Mouse (Mus musculus): ENCODE measurements at regions not wholly inside any gene's neighbourhood (a gene's known extent, or its start where the extent isn't known, plus 50 kb on each side); places are given as distances from the start of the nearest gene placed in this dataset.

- DNase-seq (ENCODE audit: low read depth, low spot score) = no peak
These were observed 268.0 kb downstream of the Sec23a start for GRCm38 (mm10) chr12:58743800-58744199.

DNA sequence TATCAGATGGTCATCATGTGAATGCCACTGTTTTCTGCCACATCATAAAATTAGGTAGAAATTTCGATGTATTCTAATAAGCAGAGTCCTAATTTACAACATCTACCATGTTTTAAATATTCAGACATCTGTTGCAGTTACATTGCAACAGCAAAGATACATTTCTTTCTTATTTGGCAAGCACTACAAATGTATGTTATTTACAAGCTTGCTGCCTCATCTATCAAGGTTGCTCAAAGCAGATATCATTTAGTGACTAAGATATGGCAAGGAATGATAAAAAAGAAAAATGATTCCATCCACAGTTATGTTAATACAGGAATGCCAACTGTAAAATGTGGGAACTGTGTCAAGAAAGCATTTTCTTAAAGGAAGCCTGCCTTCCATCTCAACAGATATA is 283.7 kb downstream of the Sec23a start:
- no peak for DNase-seq (ENCODE audit: low read depth, low spot score)

- DNase-seq (ENCODE audit: low read depth, low spot score) = no peak
These were observed 284.3 kb downstream of the Sec23a start for GRCm38 (mm10) chr12:58727547-58727946.

GRCm38 (mm10) chr12:58717908-58718307 is 293.9 kb downstream of the Sec23a start:
- DNase-seq (ENCODE audit: low read depth, low spot score) = no peak

GRCm38 (mm10) chr12:58714207-58714606 is 297.6 kb downstream of the Sec23a start:
- DNase-seq (ENCODE audit: low read depth, low spot score) = no peak

- no peak for DNase-seq (ENCODE audit: low read depth, low spot score)
These were observed 316.1 kb downstream of the Sec23a start for GRCm38 (mm10) chr12:58695680-58696079.

DNA sequence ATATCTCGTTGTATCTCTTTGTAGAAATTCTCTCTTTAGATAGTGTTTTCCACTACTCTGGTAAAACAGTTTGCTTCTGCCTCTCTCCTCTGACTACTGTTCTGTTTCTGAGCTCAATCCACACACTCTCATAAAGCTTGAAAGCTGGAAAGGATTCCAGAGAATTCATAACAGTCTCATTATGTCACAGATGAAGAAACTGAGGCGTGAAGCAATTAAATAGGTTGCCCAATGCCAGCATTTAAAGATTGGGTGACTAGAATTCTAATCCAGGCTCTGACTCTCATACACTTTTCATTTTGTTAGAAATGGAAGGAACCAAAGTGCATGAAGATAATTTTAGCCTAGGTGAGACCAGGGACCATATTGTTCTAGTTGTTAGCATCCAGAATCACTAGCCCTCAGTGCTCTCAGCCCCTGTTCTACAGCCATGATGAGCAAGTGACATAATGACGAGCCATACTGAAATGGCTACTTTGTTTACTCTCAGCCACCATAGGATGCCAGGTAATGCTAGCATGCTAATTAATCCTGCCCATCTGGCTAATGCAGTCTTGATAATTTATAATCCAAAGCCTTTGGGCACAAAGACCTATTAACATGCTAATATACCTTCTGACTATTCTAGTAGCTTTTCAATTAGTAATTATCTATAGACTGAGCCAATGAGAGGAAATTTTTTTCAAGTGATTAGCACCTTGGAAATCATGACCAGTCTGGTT is 341.7 kb downstream of the Sec23a start:
- no peak for DNase-seq (ENCODE audit: low read depth, low spot score)

GRCm38 (mm10) chr12:58654530-58655056 is 357.2 kb downstream of the Sec23a start:
- no peak for DNase-seq (ENCODE audit: low read depth, low spot score)

DNA sequence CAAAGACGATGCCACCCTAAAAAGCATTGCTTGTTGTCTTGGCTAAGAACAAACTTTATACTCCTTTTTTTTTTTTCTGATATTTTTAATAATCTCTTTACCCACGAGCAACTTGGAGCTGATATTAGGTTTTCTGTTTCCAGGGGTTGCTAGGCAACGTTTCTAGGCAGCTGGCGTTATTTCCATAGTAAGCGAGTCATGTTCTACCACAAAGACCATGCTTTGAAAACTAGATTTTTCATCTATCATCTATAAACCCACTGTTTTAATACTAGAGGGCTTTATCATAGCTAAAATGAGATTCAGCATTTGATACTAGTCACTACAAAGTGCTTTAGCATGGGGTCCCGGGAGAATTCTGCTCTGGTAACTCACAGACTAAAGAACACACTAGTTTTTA is 358.1 kb downstream of the Sec23a start:
- no peak for DNase-seq (ENCODE audit: low read depth, low spot score)

DNA sequence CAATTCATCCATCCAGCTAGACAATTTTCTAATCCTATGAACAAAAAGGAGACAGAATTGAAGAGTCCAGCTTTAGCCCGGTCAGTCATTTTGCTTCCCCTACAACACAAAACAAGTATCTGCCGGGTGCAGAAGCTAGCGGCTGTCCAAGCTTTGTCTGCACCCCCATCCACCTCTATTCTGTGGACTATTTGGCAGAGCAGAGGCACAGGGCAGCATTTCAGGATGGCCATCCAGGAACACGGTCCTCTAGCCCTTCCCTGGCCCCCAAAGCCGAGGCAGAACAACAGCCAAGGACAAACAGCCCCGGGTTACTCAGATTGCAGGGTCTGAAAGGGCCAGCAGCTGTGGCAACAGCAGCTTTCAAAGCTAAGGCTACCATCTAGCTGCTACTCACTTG is 358.6 kb downstream of the Sec23a start:
- DNase-seq (ENCODE audit: low read depth, low spot score) = no peak

GRCm38 (mm10) chr12:58652701-58653100 is 359.1 kb downstream of the Sec23a start:
- no peak for DNase-seq (ENCODE audit: low read depth, low spot score)

- DNase-seq (ENCODE audit: low read depth, low spot score) = no peak
These were observed 363.5 kb downstream of the Sec23a start for GRCm38 (mm10) chr12:58648322-58648721.

DNA sequence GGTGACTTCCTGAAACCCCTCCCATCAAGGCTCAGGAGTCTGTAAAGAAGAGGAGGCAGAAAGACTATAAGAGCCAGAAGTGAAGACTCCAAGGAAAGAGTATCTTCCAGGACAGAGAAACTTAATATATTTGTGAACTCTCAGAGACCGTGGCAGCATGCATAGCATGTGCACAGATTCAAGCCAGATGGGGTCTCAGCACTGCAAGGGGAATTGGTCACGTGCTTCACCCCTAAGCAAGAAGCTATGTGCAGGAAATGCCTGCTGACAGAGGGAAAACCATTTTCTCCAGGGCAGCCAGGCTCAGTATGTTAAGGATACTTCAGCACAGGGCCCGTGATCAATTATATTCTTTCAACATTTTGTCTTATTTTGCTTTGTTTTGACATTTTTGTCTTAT is 368.0 kb downstream of the Sec23a start:
- DNase-seq (ENCODE audit: low read depth, low spot score) = peak; percentile 14

GRCm38 (mm10) chr12:58639478-58639877 is 370.4 kb upstream of the Clec14a start:
- DNase-seq (ENCODE audit: low read depth, low spot score) = no peak

GRCm38 (mm10) chr12:58638260-58638659 is 369.2 kb upstream of the Clec14a start:
- DNase-seq (ENCODE audit: low read depth, low spot score) = no peak

GRCm38 (mm10) chr12:58632529-58632928 is 363.4 kb upstream of the Clec14a start:
- DNase-seq (ENCODE audit: low read depth, low spot score) = no peak

GRCm38 (mm10) chr12:58628817-58629216 is 359.7 kb upstream of the Clec14a start:
- no peak for DNase-seq (ENCODE audit: low read depth, low spot score)

DNA sequence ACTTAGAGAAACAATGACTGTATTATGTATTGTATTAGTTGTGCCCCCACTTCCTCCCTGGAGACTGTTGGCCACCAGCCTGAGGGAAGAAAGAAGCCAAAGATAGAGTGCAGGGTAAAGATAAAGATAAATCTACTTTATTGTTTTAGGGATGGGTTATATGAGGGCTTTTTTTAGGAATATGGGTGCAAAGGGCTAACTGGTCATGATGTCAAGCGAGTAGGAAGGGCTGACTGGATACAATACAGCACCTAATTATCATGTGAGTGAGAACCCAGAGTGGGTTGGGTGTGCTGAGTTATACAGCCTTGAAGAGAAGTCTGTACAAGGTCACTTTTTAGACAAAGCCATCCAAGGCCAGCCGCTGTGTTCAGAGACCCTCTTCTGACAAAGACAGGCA is 356.1 kb upstream of the Clec14a start:
- no peak for DNase-seq (ENCODE audit: low read depth, low spot score)

- no peak for DNase-seq (ENCODE audit: low read depth, low spot score)
These were observed 350.6 kb upstream of the Clec14a start for GRCm38 (mm10) chr12:58619508-58620310.

GRCm38 (mm10) chr12:58594781-58595180 is 325.7 kb upstream of the Clec14a start:
- no peak for DNase-seq (ENCODE audit: low read depth, low spot score)

DNA sequence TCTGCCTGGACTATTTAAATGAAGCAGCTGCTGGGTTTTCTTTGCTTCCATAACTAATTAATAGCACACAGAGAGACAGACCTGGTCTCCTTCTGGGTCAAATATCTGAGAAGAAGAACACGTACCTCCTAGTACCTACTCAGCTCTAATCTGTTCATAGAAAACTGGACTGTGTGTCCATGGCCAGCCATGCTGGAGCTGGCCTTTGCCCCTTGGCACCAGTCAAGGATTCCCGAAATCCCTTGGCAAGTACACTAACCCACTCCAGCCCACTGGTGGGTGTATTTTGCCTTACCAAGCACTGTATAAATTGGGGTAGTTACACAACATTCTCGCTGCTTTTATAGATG is 322.4 kb upstream of the Clec14a start:
- DNase-seq (ENCODE audit: low read depth, low spot score) = no peak

DNA sequence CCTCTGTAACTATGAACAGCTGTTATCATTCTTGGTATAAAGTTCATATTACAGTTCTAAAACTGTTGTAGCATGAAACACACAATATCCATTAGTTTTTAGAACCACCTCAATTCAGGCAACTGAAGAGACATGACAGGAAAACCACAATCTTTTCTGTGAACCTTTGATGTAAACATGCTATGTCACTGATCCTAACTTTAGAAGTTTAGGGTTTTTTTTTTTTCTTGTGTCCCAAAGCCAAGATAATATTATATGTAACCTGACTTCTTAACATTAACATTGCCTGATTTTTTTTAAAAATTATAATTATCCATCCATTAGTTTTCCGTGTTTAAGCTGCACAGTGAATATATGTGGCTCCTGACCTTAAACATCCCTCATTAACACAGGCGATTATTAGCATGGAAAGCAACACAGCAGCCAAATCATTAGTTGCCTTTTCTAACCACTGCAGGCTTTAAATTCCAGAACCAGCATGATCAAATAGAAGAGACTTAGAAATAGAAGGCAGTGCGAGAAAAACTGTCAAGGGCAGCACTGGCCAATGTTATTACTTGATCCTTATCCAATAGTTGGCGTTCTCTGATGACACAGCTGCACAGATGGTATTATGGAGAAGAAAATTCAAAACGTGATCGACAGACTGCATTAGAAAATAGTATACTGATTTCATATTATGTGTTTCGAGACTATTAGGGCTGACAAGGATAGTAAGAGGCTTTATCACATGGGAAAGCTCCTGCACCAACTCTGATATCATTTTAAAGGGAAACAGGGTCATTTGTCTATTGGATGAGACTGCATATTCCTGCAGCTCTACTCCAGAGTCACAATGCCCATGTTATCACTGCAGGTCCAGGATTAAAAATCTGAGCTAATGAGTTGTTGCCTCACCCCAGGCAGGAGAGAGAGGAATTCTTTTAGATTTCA is 321.7 kb upstream of the Clec14a start:
- DNase-seq (ENCODE audit: low read depth, low spot score) = no peak
